Mouse (Mus musculus) B cell, adult 62 days (primary cell): ENCODE results near the gene Dcun1d2. TPM values are rescaled to one million over a fixed set of nuclear protein-coding genes. Genes with fewer than 3 reads are reported as not detected.

Experiments used
- total RNA-seq: library from RNA; stranded (reverse); gene quantifications from 4 replicates; pipeline ENCODE4 v1.2.4, GENCODE M21; 2023

Dcun1d2 gene
- 9.9 to 13.9 TPM (median 13.2 TPM) in 4 replicates for total RNA-seq

GRCm38 (mm10) chr8:13287692-13288623 is at the start of gene Dcun1d2, which contains the start of gene Tmco3:
TSS of gene Dcun1d2 (minus strand) at chr8:13288131.
TSS of gene Tmco3 (plus strand) at chr8:13288190.

GRCm38 (mm10) chr8:13254019-13254418 is 33.9 kb downstream of the Dcun1d2 start, which contains the start of gene Adprhl1:
TSS of gene Adprhl1 (minus strand) at chr8:13254162.

Other genes starting within 250 kb of the Dcun1d2 start
- gene Proz, start 227.2 kb downstream of the Dcun1d2 start, total RNA-seq = not detected in 4 replicates
- gene Pcid2, start 182.7 kb downstream of the Dcun1d2 start, total RNA-seq = 32.0 to 38.7 TPM (median 36.2 TPM) in 4 replicates
- 42.3 to 56.1 TPM (median 49.9 TPM) in 4 replicates for gene Cul4a, start 182.5 kb downstream of the Dcun1d2 start, total RNA-seq
- gene Lamp1, start 129.0 kb downstream of the Dcun1d2 start, total RNA-seq = 136 to 148 TPM (median 146 TPM) in 4 replicates
- not detected in 4 replicates for gene Grtp1, start 87.5 kb downstream of the Dcun1d2 start, total RNA-seq
- gene Adprhl1, start 34.0 kb downstream of the Dcun1d2 start, total RNA-seq = not detected in 4 replicates
- 15.7 to 19.0 TPM (median 17.5 TPM) in 4 replicates for gene Tmco3, start 59 bp upstream of the Dcun1d2 start, total RNA-seq
- 23.4 to 26.9 TPM (median 25.5 TPM) in 4 replicates for gene Tfdp1, start 50.6 kb upstream of the Dcun1d2 start, total RNA-seq
- gene Atp4b, start 108.7 kb upstream of the Dcun1d2 start, total RNA-seq = not detected in 4 replicates
- 0.06 TPM in 1 of 4 replicates, not detected in the others for gene Grk1, start 117.0 kb upstream of the Dcun1d2 start, total RNA-seq
- not detected in 4 replicates for gene Tmem255b, start 147.1 kb upstream of the Dcun1d2 start, total RNA-seq
- gene Gas6, start 206.4 kb upstream of the Dcun1d2 start, total RNA-seq = 0.21 to 0.66 TPM (median 0.28 TPM) in 4 replicates